Mouse (Mus musculus) heart, postnatal 0 days (tissue): ENCODE measurements at regions not wholly inside any gene's neighbourhood (a gene's known extent, or its start where the extent isn't known, plus 50 kb on each side); places are given as distances from the start of the nearest gene placed in this dataset.
A peak's percentile ranks its signal among the peaks of the same experiment; 100 is the strongest.

Experiments
- ATAC-seq: fragments of 200-750 bp; cut with Nextera tagmentation; 2 replicates; pipeline ENCODE4 v1.8.0; 2017; ENCODE audit warnings: low read depth, moderate number of reproducible peaks, moderate library complexity; ENCODE audit not compliant: insufficient read depth
- DNase-seq: peaks from one replicate; pipeline ENCODE4 v3.0.0-alpha.2; 2016; ENCODE audit warnings: low spot score
- H3K27ac ChIP-seq: fragments of 300-500 bp; sonication (generic); 2 replicates; pipeline ENCODE4 v1.5.1; 2014; ENCODE audit warnings: low read depth, mild to moderate bottlenecking
- H3K27me3 ChIP-seq: fragments of 300-500 bp; sonication (generic); 2 replicates; pipeline ENCODE4 v1.6.1; 2014; ENCODE audit warnings: low read length, mixed read lengths; ENCODE audit not compliant: control insufficient read depth, insufficient read depth
- H3K36me3 ChIP-seq: fragments of 300-500 bp; sonication (generic); replicated peaks from 2 replicates; pipeline ENCODE4 v1.6.1; 2014; ENCODE audit warnings: low read length, mixed read lengths; ENCODE audit not compliant: control insufficient read depth, insufficient read depth
- H3K4me1 ChIP-seq: fragments of 300-500 bp; sonication (generic); 2 replicates; pipeline ENCODE4 v1.6.1; 2014; ENCODE audit warnings: antibody characterized with exemption; ENCODE audit not compliant: control insufficient read depth, insufficient read depth
- H3K4me2 ChIP-seq: fragments of 300-500 bp; sonication (generic); 2 replicates; pipeline ENCODE4 v1.6.1; 2014; ENCODE audit warnings: low read depth, mild to moderate bottlenecking, low read length, moderate library complexity
- H3K4me3 ChIP-seq: fragments of 300-500 bp; sonication (generic); 2 replicates; pipeline ENCODE4 v1.5.1; 2014; ENCODE audit warnings: low read depth, low read length
- H3K9ac ChIP-seq: fragments of 300-500 bp; sonication (generic); replicated peaks from 2 replicates; pipeline ENCODE4 v1.6.1; 2014; ENCODE audit warnings: low read depth, low read length, mixed read lengths
- H3K9me3 ChIP-seq: fragments of 300-500 bp; sonication (generic); replicated peaks from 2 replicates; pipeline ENCODE4 v1.6.1; 2016; ENCODE audit warnings: low read length; ENCODE audit not compliant: control insufficient read depth
- CTCF ChIP-seq: IDR thresholded peaks from 2 replicates; pipeline ENCODE4 v1.5.1; 2016; ENCODE audit warnings: antibody characterized with exemption, control low read depth, low read depth
- EP300 ChIP-seq: IDR thresholded peaks from 2 replicates; pipeline ENCODE4 v1.6.1; 2016; ENCODE audit warnings: antibody characterized with exemption, low read depth
- WGBS: fragments of 180-500 bp; shearing (Covaris S2); extraction: QIAGEN DNeasy Blood & Tissue Kit; methylation state at CpG from one replicate; pipeline ENCODE4 v1.1.7; 2014; 5-methylcytosine and 5-hydroxymethylcytosine counted together

DNA sequence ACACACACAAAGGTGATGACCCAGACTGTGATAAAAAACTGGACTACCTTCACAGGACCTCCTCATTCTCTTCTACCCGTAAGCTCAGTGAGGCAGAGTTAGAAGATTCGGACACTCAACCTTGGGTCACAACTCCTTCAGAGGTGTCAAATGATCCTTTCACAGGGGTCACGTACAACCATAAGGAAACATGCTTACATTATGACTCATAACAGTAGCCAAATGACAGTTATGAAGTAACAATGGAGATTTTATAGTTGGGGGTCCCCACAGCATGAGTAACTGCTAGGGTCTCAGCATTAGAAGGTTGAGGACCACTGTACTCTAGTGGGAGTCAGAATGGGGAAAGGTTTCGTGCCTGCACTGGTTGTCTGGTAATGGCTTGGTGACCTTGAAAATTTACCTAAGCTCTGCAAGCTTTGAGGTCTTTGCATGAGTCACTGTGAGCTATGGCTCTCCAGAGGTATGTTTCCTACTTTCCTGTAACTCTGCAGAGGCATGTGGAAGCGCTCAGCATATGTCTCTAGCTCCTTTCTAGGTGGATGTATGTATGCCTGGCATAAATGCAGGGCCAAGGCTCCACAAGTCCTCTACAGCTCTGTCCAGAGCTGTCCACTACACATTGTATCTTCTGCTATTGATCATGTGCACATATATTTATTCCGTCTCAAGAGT, 158.6 kb downstream of the Rap2a start:
- Histone ChIP-seq H3K27ac (peak overlapping the region; percentile 34), H3K9ac (no peak overlapping the region), H3K27me3 (no peaks in the 10 kb centered on the region), H3K4me3 (no peak overlapping the region), H3K9me3 (no peaks in the 10 kb centered on the region), H3K4me2 (no peak overlapping the region), H3K36me3 (no peaks in the 10 kb centered on the region), H3K4me1 (no peaks in the 10 kb centered on the region)
- DNase-seq (no peak), ATAC-seq (no peak)
- 87% methylated on average over 6 of the region's 6 CpGs for whole genome bisulfite sequencing
- TF ChIP-seq CTCF (no peak), EP300 (no peak)

DNA sequence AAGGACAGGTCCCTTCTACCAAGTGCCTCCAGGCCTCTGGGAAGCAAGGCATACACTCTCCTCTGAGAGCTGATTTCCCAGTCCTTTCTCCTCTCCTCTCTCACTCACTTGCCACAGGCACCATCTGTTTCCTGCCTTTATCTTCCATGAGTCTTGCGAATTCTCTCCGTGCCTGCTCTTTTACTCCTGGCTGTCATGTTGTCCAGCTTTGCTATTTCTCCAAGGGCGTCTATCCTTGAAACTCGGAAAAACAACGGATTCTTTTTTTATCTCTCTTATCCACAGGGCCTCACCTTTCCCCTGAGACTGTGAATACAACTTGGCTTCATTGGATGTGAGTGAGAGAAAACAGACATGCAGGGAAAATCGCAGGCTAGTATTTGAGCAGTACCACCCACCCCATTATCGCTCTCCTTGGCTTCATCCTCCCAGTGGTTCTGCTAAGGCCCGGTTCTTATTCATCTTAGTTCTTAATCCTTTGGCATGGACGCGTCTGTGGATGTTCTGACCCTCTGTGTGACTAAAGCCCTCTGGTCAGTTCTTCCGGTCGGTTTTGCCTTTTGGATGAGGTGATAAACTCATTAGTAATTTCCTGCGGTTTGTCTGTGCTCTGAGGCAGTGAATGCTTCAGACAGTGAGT, 159.4 kb downstream of the Rap2a start:
- ATAC-seq, result peak; percentile 68
- H3K27ac ChIP-seq, result peak overlapping the region; percentile 34
- WGBS, result 25% methylated on average over 13 of the region's 13 CpGs
- DNase-seq, result peak; percentile 33
- H3K4me3 ChIP-seq, result no peak overlapping the region
- TF ChIP-seq CTCF (no peak), EP300 (no peak)
- 0 out of 2 replicates have a peak overlapping the region, but pooled peaks have one; percentile 8 for H3K4me2 ChIP-seq
- H3K36me3 ChIP-seq, result no peaks in the 10 kb centered on the region
- no peaks in the 10 kb centered on the region for H3K4me1 ChIP-seq
- H3K9ac ChIP-seq, result no peak overlapping the region
- no peaks in the 10 kb centered on the region for H3K9me3 ChIP-seq
- no peaks in the 10 kb centered on the region for H3K27me3 ChIP-seq

DNA sequence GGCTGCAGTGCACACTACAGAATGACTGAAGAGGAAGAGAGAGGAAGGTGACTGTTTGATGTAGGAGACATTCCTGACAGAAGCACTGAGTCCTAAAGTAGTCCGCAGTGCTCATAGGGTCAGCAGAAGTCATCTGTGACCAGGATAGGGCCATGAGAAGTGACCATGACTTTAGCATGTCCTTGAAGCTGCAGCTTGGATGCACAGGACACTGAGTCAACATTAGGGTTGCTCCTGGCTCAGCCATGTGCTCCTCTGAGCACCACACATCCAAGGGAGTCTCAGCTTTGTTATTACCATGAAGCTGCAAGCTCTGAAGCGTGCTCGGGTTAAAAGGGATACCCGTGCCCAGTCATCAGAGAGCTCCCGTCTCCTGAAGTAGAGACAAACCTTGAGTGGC, 164.3 kb downstream of the Rap2a start:
- Histone ChIP-seq H3K9ac (no peak overlapping the region), H3K36me3 (no peaks in the 10 kb centered on the region), H3K4me3 (no peak overlapping the region), H3K4me1 (no peaks in the 10 kb centered on the region), H3K27me3 (no peaks in the 10 kb centered on the region), H3K27ac (no peak overlapping the region), H3K9me3 (no peaks in the 10 kb centered on the region), H3K4me2 (no peak overlapping the region)
- DNase-seq, result no peak
- TF ChIP-seq EP300, result no peak
- no peak for TF ChIP-seq CTCF
- no peak for ATAC-seq
- 88% methylated on average over 5 of the region's 5 CpGs for WGBS

DNA sequence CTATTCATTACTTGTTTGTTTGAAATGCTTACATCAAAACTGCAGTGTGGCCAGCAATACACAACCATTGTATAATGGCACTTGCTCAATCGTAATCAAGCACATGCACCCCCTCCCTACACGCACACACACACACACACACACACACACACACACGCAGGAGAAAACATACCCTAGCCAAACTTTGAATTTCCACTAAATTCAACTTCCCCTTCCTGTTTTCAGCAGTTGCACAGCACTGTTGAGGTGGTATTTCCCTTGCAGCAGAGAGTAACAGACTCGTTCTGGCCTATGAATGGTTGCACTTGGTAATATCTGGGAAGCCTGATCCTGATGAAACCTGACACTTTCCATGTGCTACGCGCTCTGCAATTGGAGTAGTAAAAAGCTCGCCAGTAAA, 173.8 kb downstream of the Rap2a start:
- no peak overlapping the region for H3K9ac ChIP-seq
- no peaks in the 10 kb centered on the region for H3K4me1 ChIP-seq
- H3K27me3 ChIP-seq, result no peaks in the 10 kb centered on the region
- no peak overlapping the region for H3K27ac ChIP-seq
- no peak for ATAC-seq
- H3K4me2 ChIP-seq, result no peak overlapping the region
- TF ChIP-seq CTCF (no peak), EP300 (no peak)
- H3K4me3 ChIP-seq, result no peak overlapping the region
- no peak for DNase-seq
- H3K36me3 ChIP-seq, result no peaks in the 10 kb centered on the region
- H3K9me3 ChIP-seq, result no peaks in the 10 kb centered on the region
- 83% methylated on average over 7 of the region's 7 CpGs for WGBS

DNA sequence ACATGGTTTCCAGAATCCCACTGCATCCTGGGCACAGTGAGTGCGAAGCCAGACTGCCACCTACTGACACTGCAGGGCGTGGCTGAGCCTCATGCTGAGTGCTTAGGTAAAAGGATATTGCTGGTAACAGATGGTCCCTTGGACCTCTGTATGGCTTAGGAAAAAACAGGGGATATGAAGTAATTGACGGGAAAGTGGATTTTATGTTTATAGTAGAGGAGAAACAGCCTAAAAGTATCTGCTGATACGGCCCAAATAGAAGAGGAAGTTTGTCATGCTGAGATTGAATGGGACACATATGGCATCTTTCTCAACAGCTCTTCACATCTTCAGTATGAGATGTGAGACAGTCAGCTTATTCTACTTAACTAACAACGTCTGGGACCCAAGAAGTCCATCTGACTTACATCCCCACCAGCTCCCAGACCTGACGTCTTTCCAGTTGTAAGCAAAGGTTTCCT, 182.1 kb downstream of the Rap2a start:
- DNase-seq (no peak), ATAC-seq (peak; percentile 63; the same call in 1 of the 2 replicates)
- Histone ChIP-seq H3K4me2 (no peak overlapping the region), H3K27me3 (no peaks in the 10 kb centered on the region), H3K4me1 (no peaks in the 10 kb centered on the region), H3K36me3 (no peaks in the 10 kb centered on the region), H3K4me3 (no peak overlapping the region), H3K9me3 (no peaks in the 10 kb centered on the region), H3K27ac (no peak overlapping the region), H3K9ac (no peak overlapping the region)
- WGBS, result 47% methylated on average over 6 of the region's 6 CpGs
- TF ChIP-seq EP300, result no peak
- TF ChIP-seq CTCF, result peak; percentile 78

DNA sequence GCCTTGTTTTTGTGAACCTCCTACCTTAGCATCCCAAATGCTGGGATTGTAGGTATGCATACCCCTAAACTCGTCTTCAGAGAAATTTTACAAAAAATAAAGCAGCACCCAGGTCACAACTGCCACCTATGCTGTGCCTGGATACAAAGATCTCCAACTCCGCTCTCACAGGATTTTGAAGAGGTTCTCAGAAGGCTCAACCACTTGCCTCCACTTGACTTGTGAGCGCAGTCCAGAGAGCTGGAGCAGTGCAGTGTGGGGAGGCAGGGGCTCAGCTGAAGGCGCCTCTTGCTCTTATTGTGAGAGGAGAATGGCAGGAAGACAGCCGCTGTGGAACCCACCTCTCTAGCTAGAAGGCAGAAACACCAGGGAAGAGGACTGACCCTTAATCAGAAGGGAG, 182.9 kb downstream of the Rap2a start:
- H3K36me3 ChIP-seq, result no peaks in the 10 kb centered on the region
- no peak overlapping the region for H3K27ac ChIP-seq
- no peaks in the 10 kb centered on the region for H3K9me3 ChIP-seq
- DNase-seq (no peak), ATAC-seq (no peak)
- H3K4me3 ChIP-seq, result no peak overlapping the region
- no peak for TF ChIP-seq EP300
- H3K9ac ChIP-seq, result no peak overlapping the region
- no peak overlapping the region for H3K4me2 ChIP-seq
- WGBS, result 45% methylated on average over 5 of the region's 5 CpGs
- no peaks in the 10 kb centered on the region for H3K4me1 ChIP-seq
- H3K27me3 ChIP-seq, result no peaks in the 10 kb centered on the region
